Mouse (Mus musculus) CD4-positive naive resting alpha-beta T cell, adult 57 days (primary cell): ENCODE data around the gene P2rx7. TPM values are rescaled to one million over a fixed set of nuclear protein-coding genes. Genes with fewer than 3 reads are reported as not detected.

Experiments used
- total RNA-seq: library from RNA; stranded (reverse); gene quantifications from one replicate; pipeline ENCODE4 v1.2.4, GENCODE M21; 2023

P2rx7 gene
- 35.1 TPM for total RNA-seq

DNA sequence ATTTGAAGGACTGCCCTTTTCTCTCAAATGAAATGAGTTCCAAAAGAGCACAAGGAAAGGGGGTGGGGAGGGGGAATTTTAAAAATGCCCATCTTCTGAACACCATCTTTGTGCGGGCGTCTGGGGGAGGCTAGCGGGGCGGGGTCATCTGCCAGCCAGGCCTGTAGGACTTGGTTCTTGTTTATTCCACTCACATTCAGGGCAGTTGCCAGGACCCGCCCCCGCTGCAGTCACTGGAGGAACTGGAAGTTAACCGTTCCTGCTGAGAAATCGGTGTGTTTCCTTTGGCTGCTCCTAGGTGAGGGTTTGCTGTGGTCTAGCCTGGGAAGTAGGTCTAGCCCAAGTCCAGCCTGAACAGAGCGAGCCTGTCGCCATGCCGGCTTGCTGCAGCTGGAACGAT lies at the start of gene P2rx7:
TSS of gene P2rx7 (plus strand) at position 211 of the 400 bp plus-strand sequence.

DNA sequence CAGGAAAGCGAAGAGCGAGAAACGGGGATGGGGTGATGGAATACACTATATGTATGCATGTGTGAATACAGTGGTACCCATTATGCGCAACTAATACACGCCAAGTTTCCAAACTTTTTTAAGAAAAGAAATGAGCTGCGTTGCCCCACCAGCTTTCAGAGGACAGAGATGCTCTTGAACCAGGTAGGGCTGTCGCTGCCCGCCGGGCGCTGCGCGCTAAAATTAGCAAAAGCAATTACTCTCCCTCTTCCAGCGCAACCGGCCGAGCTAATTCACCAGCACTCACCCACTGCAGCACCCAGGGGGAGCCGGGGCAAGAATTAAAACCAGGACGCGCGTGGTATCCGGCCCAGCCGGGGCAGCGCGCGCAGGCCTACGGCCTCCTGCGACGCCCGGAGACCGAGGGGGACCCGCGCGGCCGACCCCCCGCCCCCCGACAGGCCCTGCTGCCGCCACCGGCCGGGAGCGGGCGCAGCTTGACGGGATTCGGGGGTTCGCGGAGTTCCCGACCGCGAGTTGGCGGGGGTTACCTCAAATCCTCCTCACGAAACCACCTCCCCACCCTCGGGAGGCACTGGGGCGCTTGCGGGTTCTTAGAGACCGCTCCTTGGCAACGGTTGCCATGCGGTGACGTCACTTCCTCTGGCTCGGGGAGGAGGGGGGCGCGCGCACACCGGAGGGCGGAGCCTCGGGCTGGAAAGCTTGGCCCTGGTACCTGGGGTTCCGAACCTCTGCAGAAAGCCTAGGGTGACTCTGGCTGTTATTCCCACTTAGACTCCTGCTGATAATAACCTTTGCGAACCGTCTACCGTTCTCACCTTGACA lies 29.6 kb upstream of the P2rx7 start, which contains the start of gene Ift81:
TSS of gene Ift81 (minus strand) at position 611 of the 825 bp plus-strand sequence.

DNA sequence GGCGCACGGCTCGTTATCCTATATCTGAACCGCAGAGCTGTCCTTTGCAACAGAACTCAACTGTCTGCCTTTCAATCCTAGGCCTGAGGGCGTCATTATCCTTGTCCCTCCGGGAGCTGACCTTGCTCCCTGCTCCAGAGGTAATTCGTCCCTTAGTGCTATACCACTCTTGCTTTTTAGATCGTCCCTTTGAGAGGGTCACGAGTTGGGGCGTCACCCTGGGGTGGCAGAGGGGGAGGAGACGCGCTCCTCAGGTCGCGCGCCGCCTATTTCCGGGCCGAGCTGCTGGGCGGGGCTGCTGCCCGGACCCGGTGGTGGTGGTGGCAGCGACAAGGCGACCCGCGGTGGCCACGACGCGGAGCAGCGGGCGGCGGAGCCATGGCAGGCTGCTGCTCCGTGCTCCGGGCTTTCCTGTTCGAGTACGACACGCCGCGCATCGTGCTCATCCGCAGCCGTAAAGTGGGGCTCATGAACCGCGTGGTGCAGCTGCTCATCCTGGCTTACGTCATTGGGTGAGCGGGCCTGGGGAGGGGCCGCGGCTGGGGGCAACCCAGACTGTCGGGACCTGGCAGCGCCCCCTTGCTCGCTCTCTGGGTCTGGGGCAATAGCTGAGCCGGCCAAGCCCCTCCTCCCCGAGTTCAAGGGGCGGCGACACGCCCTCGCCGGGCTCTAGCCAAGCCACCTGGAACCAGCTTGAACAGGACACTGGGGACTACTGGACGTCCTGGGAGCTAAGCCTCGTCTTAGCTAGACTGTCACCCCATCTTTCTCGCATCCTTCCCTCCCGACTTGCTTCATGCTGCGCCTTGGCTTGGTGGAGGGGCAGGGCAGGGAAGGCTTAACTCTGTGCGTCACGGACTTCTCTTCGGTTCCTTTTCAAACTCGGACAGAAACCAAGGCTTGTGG lies 63.8 kb downstream of the P2rx7 start, which contains the start of gene P2rx4:
TSS of gene P2rx4 (plus strand) at position 269 of the 906 bp plus-strand sequence.

Other genes starting within 250 kb of the P2rx7 start
- gene Anapc7, start 222.2 kb upstream of the P2rx7 start, total RNA-seq: 45.8 TPM
- gene Atp2a2, start 141.7 kb upstream of the P2rx7 start, total RNA-seq: 74.9 TPM
- gene Ift81, start 29.4 kb upstream of the P2rx7 start, total RNA-seq: 7.5 TPM
- 74.2 TPM for gene P2rx4, start 63.6 kb downstream of the P2rx7 start, total RNA-seq
- 27.2 TPM for gene Camkk2, start 135.5 kb downstream of the P2rx7 start, total RNA-seq
- 255 TPM for gene Anapc5, start 177.4 kb downstream of the P2rx7 start, total RNA-seq
- 31.6 TPM for gene Rnf34, start 206.1 kb downstream of the P2rx7 start, total RNA-seq